Mouse (Mus musculus): ENCODE results near the gene Vmn2r31. TPM values are rescaled to one million over a fixed set of nuclear protein-coding genes. Genes with fewer than 3 reads are reported as not detected.
"Not testable (repeated sequence)": the region's sequence is repeated elsewhere in the genome, so short reads cannot be mapped to it uniquely, and the experiment has no call there.

Vmn2r31 gene
- not detected in 2 replicates for polyA plus RNA-seq (2014; fragmentation: Nextera tagmentation; extraction: Ambion mirVana)

GRCm38 (mm10) chr7:7399603-7400002, at the start of gene Vmn2r31:
TSS of gene Vmn2r31 (minus strand) at chr7:7399703.
- H3K27ac ChIP-seq (ENCODE audit: low read depth); DNase-seq (ENCODE audit: low spot score); H3K27me3 ChIP-seq (replicated peaks; ENCODE audit: control insufficient read depth, insufficient read depth, low read length); H3K4me1 ChIP-seq (replicated peaks; ENCODE audit: control insufficient read depth, insufficient read depth, low read length); H3K9me3 ChIP-seq (ENCODE audit: control insufficient read depth, low read length); H3K4me3 ChIP-seq (ENCODE audit: low read depth, low read length); H3K9ac ChIP-seq (ENCODE audit: low read length); H3K4me2 ChIP-seq (ENCODE audit: low read length); H3K36me3 ChIP-seq (ENCODE audit: control insufficient read depth, insufficient read depth, low read length); ATAC-seq (replicated peaks; ENCODE audit: low FRiP score, low TSS enrichment, low read depth): not testable (repeated sequence)

- H3K9me3 ChIP-seq (ENCODE audit: control insufficient read depth, low read length); DNase-seq (ENCODE audit: low spot score); H3K27me3 ChIP-seq (replicated peaks; ENCODE audit: control insufficient read depth, insufficient read depth, low read length); ATAC-seq (replicated peaks; ENCODE audit: low FRiP score, low TSS enrichment, low read depth); H3K4me2 ChIP-seq (ENCODE audit: low read length); H3K9ac ChIP-seq (ENCODE audit: low read length); H3K36me3 ChIP-seq (ENCODE audit: control insufficient read depth, insufficient read depth, low read length); H3K27ac ChIP-seq (ENCODE audit: low read depth); H3K4me1 ChIP-seq (replicated peaks; ENCODE audit: control insufficient read depth, insufficient read depth, low read length); H3K4me3 ChIP-seq (ENCODE audit: low read depth, low read length): not testable (repeated sequence)
- WGBS, result 58% methylated on average over 12 of the region's 12 CpGs
Observed at GRCm38 (mm10) chr7:7374431-7374830, 25.1 kb downstream of the Vmn2r31 start, which contains the start of gene Gm45783. TSS of gene Gm45783 (minus strand) at chr7:7374573.

- DNase-seq (ENCODE audit: low spot score); H3K27ac ChIP-seq (ENCODE audit: low read depth); H3K27me3 ChIP-seq (replicated peaks; ENCODE audit: control insufficient read depth, insufficient read depth, low read length); H3K9me3 ChIP-seq (ENCODE audit: control insufficient read depth, low read length); H3K9ac ChIP-seq (ENCODE audit: low read length); H3K4me2 ChIP-seq (ENCODE audit: low read length); H3K4me3 ChIP-seq (ENCODE audit: low read depth, low read length); H3K36me3 ChIP-seq (ENCODE audit: control insufficient read depth, insufficient read depth, low read length); H3K4me1 ChIP-seq (replicated peaks; ENCODE audit: control insufficient read depth, insufficient read depth, low read length); ATAC-seq (replicated peaks; ENCODE audit: low FRiP score, low TSS enrichment, low read depth): not testable (repeated sequence)
- WGBS, result no CpG with 5 or more reads among the region's 1 CpGs
Observed at GRCm38 (mm10) chr7:7337509-7337908, 62.0 kb downstream of the Vmn2r31 start, which contains the start of gene Vmn2r30. TSS of gene Vmn2r30 (minus strand) at chr7:7337609.

Other genes starting within 250 kb of the Vmn2r31 start
- gene Zfp418, start 228.4 kb downstream of the Vmn2r31 start, polyA plus RNA-seq (2014; fragmentation: Nextera tagmentation; extraction: Ambion mirVana), result 2.6 and 3.6 TPM in 2 replicates
- gene Zfp772, start 189.7 kb downstream of the Vmn2r31 start, polyA plus RNA-seq (2014; fragmentation: Nextera tagmentation; extraction: Ambion mirVana), result 7.5 and 7.7 TPM in 2 replicates
- gene Vmn2r29, start 152.4 kb downstream of the Vmn2r31 start, polyA plus RNA-seq (2014; fragmentation: Nextera tagmentation; extraction: Ambion mirVana), result 0.15 and 0.45 TPM in 2 replicates
- 3.0 and 3.2 TPM in 2 replicates for gene Gm45844, start 121.4 kb downstream of the Vmn2r31 start, polyA plus RNA-seq (2014; fragmentation: Nextera tagmentation; extraction: Ambion mirVana)
- gene Clcn4, start 98.9 kb downstream of the Vmn2r31 start, polyA plus RNA-seq (2014; fragmentation: Nextera tagmentation; extraction: Ambion mirVana), result 46.0 and 55.5 TPM in 2 replicates
- 0.03 TPM in 1 of 2 replicates, not detected in the other for gene Vmn2r30, start 62.1 kb downstream of the Vmn2r31 start, polyA plus RNA-seq (2014; fragmentation: Nextera tagmentation; extraction: Ambion mirVana)
- gene Gm45783, start 25.1 kb downstream of the Vmn2r31 start, polyA plus RNA-seq (2014; fragmentation: Nextera tagmentation; extraction: Ambion mirVana), result not detected in 2 replicates
- not detected in 2 replicates for gene Vmn2r32, start 80.3 kb upstream of the Vmn2r31 start, polyA plus RNA-seq (2014; fragmentation: Nextera tagmentation; extraction: Ambion mirVana)
- not detected in 2 replicates for gene Vmn2r33, start 167.1 kb upstream of the Vmn2r31 start, polyA plus RNA-seq (2014; fragmentation: Nextera tagmentation; extraction: Ambion mirVana)

All from intestine, embryonic 14.5 days (tissue).